Mouse (Mus musculus): Measurements from ENCODE around the gene Tox2. TPM values are rescaled to one million over a fixed set of nuclear protein-coding genes. Genes with fewer than 3 reads are reported as not detected.

Tox2 gene
- polyA plus RNA-seq, 1 experiment from 2014 or later, result 2.7 TPM

- DNase-seq (ENCODE audit: low spot score), result no peak
Observed at GRCm38 (mm10) chr2:163317281-163317680, 114.4 kb downstream of the Tox2 start.

GRCm38 (mm10) chr2:163318777-163319176, 115.9 kb downstream of the Tox2 start:
- no peak for DNase-seq (ENCODE audit: low spot score)

GRCm38 (mm10) chr2:163323163-163323562, 120.2 kb downstream of the Tox2 start:
- no peak for DNase-seq (ENCODE audit: low spot score)

GRCm38 (mm10) chr2:163330742-163331141, 127.8 kb downstream of the Tox2 start:
- DNase-seq (ENCODE audit: low spot score), result peak; percentile 80

- no peak for DNase-seq (ENCODE audit: low spot score)
Observed at GRCm38 (mm10) chr2:163331423-163331822, 128.5 kb downstream of the Tox2 start.

GRCm38 (mm10) chr2:163332368-163333055, 129.6 kb downstream of the Tox2 start:
- DNase-seq (ENCODE audit: low spot score), result no peak

GRCm38 (mm10) chr2:163340263-163340662, 137.3 kb downstream of the Tox2 start:
- DNase-seq (ENCODE audit: low spot score), result peak; percentile 71

GRCm38 (mm10) chr2:163343671-163344070, 140.7 kb downstream of the Tox2 start:
- DNase-seq (ENCODE audit: low spot score), result peak; percentile 54

GRCm38 (mm10) chr2:163344976-163345660, 142.2 kb downstream of the Tox2 start:
- no peak for DNase-seq (ENCODE audit: low spot score)

GRCm38 (mm10) chr2:163346497-163346896, 143.6 kb downstream of the Tox2 start:
- no peak for DNase-seq (ENCODE audit: low spot score)

- no peak for DNase-seq (ENCODE audit: low spot score)
Observed at GRCm38 (mm10) chr2:163347517-163348184, 144.7 kb downstream of the Tox2 start.

- DNase-seq (ENCODE audit: low spot score), result no peak
Observed at GRCm38 (mm10) chr2:163348677-163349076, 145.8 kb downstream of the Tox2 start.

- no peak for DNase-seq (ENCODE audit: low spot score)
Observed at GRCm38 (mm10) chr2:163349411-163349810, 146.5 kb downstream of the Tox2 start.

- no peak for DNase-seq (ENCODE audit: low spot score)
Observed at GRCm38 (mm10) chr2:163350443-163350842, 147.5 kb downstream of the Tox2 start.

- DNase-seq (ENCODE audit: low spot score), result no peak
Observed at GRCm38 (mm10) chr2:163353731-163354130, 150.8 kb downstream of the Tox2 start.

GRCm38 (mm10) chr2:163355666-163356065, 152.7 kb downstream of the Tox2 start:
- DNase-seq (ENCODE audit: low spot score), result no peak

- no peak for DNase-seq (ENCODE audit: low spot score)
Observed at GRCm38 (mm10) chr2:163356113-163356840, 153.4 kb downstream of the Tox2 start.

- DNase-seq (ENCODE audit: low spot score), result no peak
Observed at GRCm38 (mm10) chr2:163358662-163359061, 155.7 kb downstream of the Tox2 start.

- no peak for DNase-seq (ENCODE audit: low spot score)
Observed at GRCm38 (mm10) chr2:163359253-163359652, 156.3 kb downstream of the Tox2 start.

- no peak for DNase-seq (ENCODE audit: low spot score)
Observed at GRCm38 (mm10) chr2:163360858-163361623, 158.1 kb downstream of the Tox2 start.
